Mouse (Mus musculus): ENCODE data around the gene Apbb2. TPM values are rescaled to one million over a fixed set of nuclear protein-coding genes. Genes with fewer than 3 reads are reported as not detected.

Apbb2 gene
- polyA plus RNA-seq, 1 experiment from 2014 or later: 124 TPM

- Histone ChIP-seq H3K4me1 (replicated peaks) (peaks cover 21% of the 10 kb centered on the region), H3K9me3 (no peaks in the 10 kb centered on the region), H3K27me3 (no peaks in the 10 kb centered on the region), H3K36me3 (peaks cover 4% of the 10 kb centered on the region; the same call in 1 of the 2 replicates), H3K4me3 (no peak overlapping the region), H3K9ac (no peak overlapping the region), H3K27ac (replicated peaks) (peak overlapping the region; percentile 41), H3K4me2 (no peak overlapping the region)
- ATAC-seq (ENCODE audit: low FRiP score, low read depth): no peak
- 46% methylated on average over 15 of the region's 15 CpGs for WGBS
Measured at GRCm38 (mm10) chr5:66359742-66360423, 258.7 kb downstream of the Apbb2 start.

- ATAC-seq (ENCODE audit: low FRiP score, low read depth): no peak
- H3K9ac ChIP-seq: no peak overlapping the region
- no peak overlapping the region for H3K4me2 ChIP-seq
- H3K4me3 ChIP-seq: no peak overlapping the region
- H3K27ac ChIP-seq (replicated peaks): no peak overlapping the region
- 57% methylated on average over 3 of the region's 3 CpGs for WGBS
- H3K27me3 ChIP-seq: no peaks in the 10 kb centered on the region
- peaks cover 26% of the 10 kb centered on the region for H3K4me1 ChIP-seq (replicated peaks)
- no peaks in the 10 kb centered on the region for H3K9me3 ChIP-seq
- H3K36me3 ChIP-seq: no peaks in the 10 kb centered on the region
Measured at GRCm38 (mm10) chr5:66355147-66355546, 263.4 kb downstream of the Apbb2 start.

- ATAC-seq (ENCODE audit: low FRiP score, low read depth): no peak
- Histone ChIP-seq H3K4me3 (no peak overlapping the region), H3K9me3 (no peaks in the 10 kb centered on the region), H3K36me3 (no peaks in the 10 kb centered on the region), H3K27me3 (no peaks in the 10 kb centered on the region), H3K4me1 (replicated peaks) (0 out of 2 replicates have a peak, but pooled peaks cover 17% of the 10 kb centered on the region), H3K4me2 (no peak overlapping the region), H3K9ac (no peak overlapping the region), H3K27ac (replicated peaks) (no peak overlapping the region)
- WGBS: 84% methylated on average over 3 of the region's 3 CpGs
Measured at GRCm38 (mm10) chr5:66353876-66354275, 264.7 kb downstream of the Apbb2 start.

- H3K4me1 ChIP-seq (replicated peaks): 0 out of 2 replicates have a peak, but pooled peaks cover 17% of the 10 kb centered on the region
- no peaks in the 10 kb centered on the region for H3K27me3 ChIP-seq
- H3K4me2 ChIP-seq: no peak overlapping the region
- H3K4me3 ChIP-seq: no peak overlapping the region
- no peak overlapping the region for H3K27ac ChIP-seq (replicated peaks)
- ATAC-seq (ENCODE audit: low FRiP score, low read depth): no peak
- H3K9me3 ChIP-seq: no peaks in the 10 kb centered on the region
- WGBS: 79% methylated on average over 7 of the region's 7 CpGs
- H3K9ac ChIP-seq: no peak overlapping the region
- H3K36me3 ChIP-seq: no peaks in the 10 kb centered on the region
Measured at GRCm38 (mm10) chr5:66351836-66352390, 266.7 kb downstream of the Apbb2 start.

- Histone ChIP-seq H3K9ac (no peak overlapping the region), H3K9me3 (no peaks in the 10 kb centered on the region), H3K36me3 (no peaks in the 10 kb centered on the region), H3K4me1 (replicated peaks) (0 out of 2 replicates have a peak, but pooled peaks cover 17% of the 10 kb centered on the region), H3K27ac (replicated peaks) (no peak overlapping the region), H3K27me3 (no peaks in the 10 kb centered on the region), H3K4me2 (no peak overlapping the region), H3K4me3 (no peak overlapping the region)
- ATAC-seq (ENCODE audit: low FRiP score, low read depth): no peak
- 63% methylated on average over 12 of the region's 12 CpGs for WGBS
Measured at GRCm38 (mm10) chr5:66351064-66351463, 267.5 kb downstream of the Apbb2 start.

GRCm38 (mm10) chr5:66350611-66351010 is 268.0 kb downstream of the Apbb2 start:
- H3K4me3 ChIP-seq: no peak overlapping the region
- H3K27me3 ChIP-seq: no peaks in the 10 kb centered on the region
- no peak for ATAC-seq (ENCODE audit: low FRiP score, low read depth)
- no peak overlapping the region for H3K9ac ChIP-seq
- H3K4me2 ChIP-seq: no peak overlapping the region
- H3K27ac ChIP-seq (replicated peaks): no peak overlapping the region
- 0 out of 2 replicates have a peak, but pooled peaks cover 17% of the 10 kb centered on the region for H3K4me1 ChIP-seq (replicated peaks)
- no peaks in the 10 kb centered on the region for H3K36me3 ChIP-seq
- no peaks in the 10 kb centered on the region for H3K9me3 ChIP-seq
- 83% methylated on average over 6 of the region's 6 CpGs for WGBS

- Histone ChIP-seq H3K36me3 (no peaks in the 10 kb centered on the region), H3K27me3 (no peaks in the 10 kb centered on the region), H3K27ac (replicated peaks) (no peak overlapping the region), H3K4me1 (replicated peaks) (0 out of 2 replicates have a peak, but pooled peaks cover 6% of the 10 kb centered on the region), H3K4me3 (no peak overlapping the region), H3K4me2 (no peak overlapping the region), H3K9ac (no peak overlapping the region), H3K9me3 (no peaks in the 10 kb centered on the region)
- 69% methylated on average over 6 of the region's 6 CpGs for whole genome bisulfite sequencing
- ATAC-seq (ENCODE audit: low FRiP score, low read depth): no peak
Measured at GRCm38 (mm10) chr5:66348421-66348820, 270.2 kb downstream of the Apbb2 start.

GRCm38 (mm10) chr5:66346756-66347155 is 271.8 kb downstream of the Apbb2 start:
- H3K9ac ChIP-seq: no peak overlapping the region
- no peak for ATAC-seq (ENCODE audit: low FRiP score, low read depth)
- no peak overlapping the region for H3K27ac ChIP-seq (replicated peaks)
- 91% methylated on average over 6 of the region's 6 CpGs for WGBS
- no peaks in the 10 kb centered on the region for H3K36me3 ChIP-seq
- H3K27me3 ChIP-seq: no peaks in the 10 kb centered on the region
- H3K4me1 ChIP-seq (replicated peaks): 0 out of 2 replicates have a peak, but pooled peaks cover 4% of the 10 kb centered on the region
- H3K4me2 ChIP-seq: no peak overlapping the region
- no peak overlapping the region for H3K4me3 ChIP-seq
- H3K9me3 ChIP-seq: no peaks in the 10 kb centered on the region

GRCm38 (mm10) chr5:66345140-66345539 is 273.4 kb downstream of the Apbb2 start:
- Histone ChIP-seq H3K9me3 (no peaks in the 10 kb centered on the region), H3K27ac (replicated peaks) (no peak overlapping the region), H3K4me1 (replicated peaks) (peaks cover 16% of the 10 kb centered on the region), H3K9ac (no peak overlapping the region), H3K4me2 (no peak overlapping the region), H3K4me3 (no peak overlapping the region), H3K27me3 (no peaks in the 10 kb centered on the region), H3K36me3 (no peaks in the 10 kb centered on the region)
- ATAC-seq (ENCODE audit: low FRiP score, low read depth): no peak
- WGBS: 54% methylated on average over 3 of the region's 3 CpGs

- Histone ChIP-seq H3K9ac (no peak overlapping the region), H3K9me3 (no peaks in the 10 kb centered on the region), H3K4me2 (no peak overlapping the region), H3K4me1 (replicated peaks) (peaks cover 24% of the 10 kb centered on the region), H3K36me3 (no peaks in the 10 kb centered on the region), H3K27me3 (no peaks in the 10 kb centered on the region), H3K27ac (replicated peaks) (no peak overlapping the region), H3K4me3 (no peak overlapping the region)
- no peak for ATAC-seq (ENCODE audit: low FRiP score, low read depth)
- 77% methylated on average over 2 of the region's 2 CpGs for WGBS
Measured at GRCm38 (mm10) chr5:66344182-66344581, 274.4 kb downstream of the Apbb2 start.

GRCm38 (mm10) chr5:66342285-66342684 is 276.3 kb downstream of the Apbb2 start:
- H3K4me2 ChIP-seq: no peak overlapping the region

GRCm38 (mm10) chr5:66341848-66342247 is 276.7 kb downstream of the Apbb2 start:
- Histone ChIP-seq H3K9me3 (no peaks in the 10 kb centered on the region), H3K36me3 (no peaks in the 10 kb centered on the region), H3K9ac (no peak overlapping the region), H3K27ac (replicated peaks) (no peak overlapping the region), H3K27me3 (no peaks in the 10 kb centered on the region), H3K4me3 (no peak overlapping the region), H3K4me1 (replicated peaks) (peaks cover 42% of the 10 kb centered on the region), H3K4me2 (no peak overlapping the region)
- ATAC-seq (ENCODE audit: low FRiP score, low read depth): no peak
- WGBS: 57% methylated on average over 10 of the region's 10 CpGs

More at GRCm38 (mm10) chr5:66342285-66342684, 276.3 kb downstream of the Apbb2 start:
- WGBS: 70% methylated on average over 9 of the region's 9 CpGs
- Histone ChIP-seq H3K36me3 (no peaks in the 10 kb centered on the region), H3K9ac (no peak overlapping the region), H3K4me3 (no peak overlapping the region), H3K27ac (replicated peaks) (no peak overlapping the region), H3K9me3 (no peaks in the 10 kb centered on the region), H3K27me3 (no peaks in the 10 kb centered on the region), H3K4me1 (replicated peaks) (peaks cover 40% of the 10 kb centered on the region)
- no peak for ATAC-seq (ENCODE audit: low FRiP score, low read depth)

All from hindbrain, embryonic 15.5 days (tissue).